Mouse (Mus musculus) mouse trophoblast stem cell (cell line): ENCODE measurements around the gene Zmat5.

Experiments
- in situ Hi-C, 2 experiments: fragments of 300-500 bp; cut with MseI, MboI; formaldehyde crosslinking; loops; 2 replicates in 1 of 2; 3 replicates in 1 of 2; pipeline ENCODE4 v1.15.1; 2025

Zmat5 gene

DNA sequence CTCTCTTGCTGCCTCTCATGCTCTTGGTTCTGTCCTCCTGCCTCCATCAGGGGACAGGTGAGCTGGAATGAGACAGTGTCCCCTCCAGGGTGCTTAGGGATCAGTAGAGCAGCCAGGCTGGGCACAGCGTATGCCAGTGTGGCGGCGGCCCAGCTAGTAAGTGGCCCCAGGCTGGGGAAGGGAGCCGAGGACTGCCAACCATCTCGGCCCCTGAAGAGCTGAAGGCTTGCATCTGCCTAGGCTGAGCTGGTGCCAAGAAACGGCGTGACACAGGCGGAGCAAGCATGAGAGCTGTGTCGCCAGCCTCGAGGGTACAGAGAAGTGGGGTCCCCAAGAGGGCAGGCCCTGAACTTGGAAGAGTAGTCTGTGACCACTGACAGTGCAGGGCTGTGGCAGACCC lies 33.2 kb downstream of the Zmat5 start:
- in situ Hi-C loops, result no loop called here

DNA sequence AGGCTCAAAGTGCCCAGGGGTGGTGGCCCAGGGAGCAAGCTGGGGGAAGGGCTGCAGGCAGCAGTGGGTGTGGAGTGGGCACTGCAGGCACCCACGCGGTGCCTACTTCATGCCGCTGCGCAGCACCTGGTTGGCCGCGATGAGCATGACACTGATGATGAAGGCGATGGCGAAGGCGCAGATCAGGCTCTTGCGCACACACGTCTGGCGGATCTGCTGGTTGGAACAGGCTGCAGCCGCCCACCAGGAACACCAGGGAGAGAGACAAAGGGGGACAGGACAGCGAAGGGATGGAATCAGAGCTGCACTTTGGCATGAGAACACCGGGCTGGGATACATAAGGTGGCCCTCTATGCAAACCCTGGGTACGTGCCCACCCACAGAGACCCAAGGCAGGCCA lies 34.2 kb downstream of the Zmat5 start:
- in situ Hi-C loops, result no loop called here

DNA sequence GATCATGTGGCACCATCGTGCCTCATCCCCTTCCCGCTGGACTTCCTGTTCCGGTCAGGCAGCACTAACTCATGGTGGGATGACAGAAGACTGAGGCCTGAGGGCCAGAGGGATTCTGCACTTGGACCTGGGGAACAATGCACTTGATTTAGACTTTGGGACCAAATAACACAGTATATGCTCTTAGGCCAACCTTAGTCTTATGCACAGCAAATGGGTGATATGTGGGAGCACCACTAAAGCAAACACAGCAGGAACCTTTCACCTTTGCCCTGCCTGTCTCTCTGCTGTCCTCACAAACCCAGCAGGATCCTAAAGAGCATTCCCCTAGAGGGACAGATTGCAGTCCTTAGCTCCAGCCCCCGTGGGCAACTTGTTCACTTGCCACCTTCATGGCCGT lies 36.3 kb downstream of the Zmat5 start:
- in situ Hi-C loops, result no loop called here

DNA sequence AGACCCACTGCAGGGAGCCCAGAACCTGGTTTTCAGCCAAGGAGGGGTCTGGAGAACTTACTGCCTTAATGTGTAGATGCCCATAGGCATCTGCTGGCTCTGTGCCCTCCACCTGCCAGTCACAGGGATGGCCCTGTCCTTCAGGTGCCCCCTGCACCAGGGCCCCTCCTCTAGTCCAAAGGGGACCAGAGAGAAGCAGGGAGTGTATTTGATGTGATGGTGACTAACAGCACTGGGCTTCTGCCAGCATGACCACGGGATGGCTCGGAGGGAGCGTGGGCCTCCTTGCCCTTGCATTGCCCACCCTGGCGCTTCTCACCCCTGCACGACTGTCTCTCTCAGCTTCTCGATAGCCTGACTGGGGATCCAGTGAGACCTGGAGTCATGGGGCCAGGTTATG lies 40.2 kb downstream of the Zmat5 start:
- in situ Hi-C loops, result no loop called here

DNA sequence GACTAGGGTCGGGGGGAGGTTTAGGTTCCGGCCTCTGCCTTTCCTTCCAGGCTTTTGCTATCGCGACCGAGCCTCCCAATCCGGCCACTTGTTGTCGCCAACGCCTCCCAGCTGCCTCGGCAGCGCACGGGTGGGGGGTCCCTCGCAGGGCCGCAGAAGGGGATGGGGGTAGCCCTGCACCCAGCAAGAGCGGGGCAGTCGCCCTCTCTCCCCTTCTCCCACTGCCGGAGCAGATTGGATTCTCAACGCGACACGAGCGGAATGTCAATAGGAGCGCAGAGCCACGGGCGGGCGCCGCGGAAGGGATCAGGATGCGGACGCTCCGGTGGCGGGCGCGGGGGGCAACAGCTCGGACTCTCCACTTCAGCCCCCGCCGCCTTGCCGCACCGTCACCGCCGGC lies 41.5 kb downstream of the Zmat5 start:
- in situ Hi-C loops, result no loop called here

DNA sequence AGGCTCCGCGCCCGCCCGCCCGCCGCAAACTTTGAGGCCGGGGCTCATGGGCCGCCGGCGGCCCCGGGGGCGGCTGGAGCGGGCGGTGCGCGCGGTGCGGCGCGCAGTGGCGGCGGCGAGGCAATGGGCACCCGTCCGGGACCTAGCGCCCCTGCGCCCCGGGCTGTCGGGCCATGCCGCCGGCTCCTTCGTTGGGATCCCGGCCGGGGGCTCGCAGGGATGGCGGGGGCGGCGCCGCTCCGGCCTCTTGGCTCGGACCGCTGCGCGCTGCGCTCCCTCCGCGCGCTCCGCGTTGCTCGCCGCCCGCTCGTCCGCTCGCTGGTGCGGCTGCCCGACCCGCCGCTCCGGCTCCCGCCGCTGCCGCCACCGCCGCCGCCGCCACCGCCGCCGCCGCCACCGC lies 42.3 kb downstream of the Zmat5 start, which contains the start of gene Cabp7:
Gene Cabp7 (minus strand): TSS at position 46 of the 400 bp plus-strand sequence.
- in situ Hi-C loops, result no loop called here

DNA sequence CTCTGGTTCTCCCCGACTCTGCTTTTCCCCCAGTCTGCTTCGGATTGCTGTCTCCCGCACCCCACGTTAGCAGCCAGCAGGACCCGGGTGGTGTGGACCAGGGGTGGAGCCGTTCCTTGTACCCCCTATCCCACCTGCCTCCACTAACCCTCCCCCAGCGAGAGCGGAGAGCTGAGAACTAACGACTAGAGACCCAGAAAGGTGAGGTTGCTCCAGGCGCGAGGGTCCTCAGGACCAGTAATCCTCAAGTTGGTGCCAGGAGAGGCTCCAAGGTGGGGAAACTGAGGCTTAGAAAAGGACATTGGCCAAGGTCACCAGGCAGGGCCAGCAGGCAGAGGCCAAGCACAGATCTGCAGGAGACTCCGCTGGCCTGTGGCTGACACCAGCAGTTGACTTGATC lies 42.8 kb downstream of the Zmat5 start:
- in situ Hi-C loops, result no loop called here

DNA sequence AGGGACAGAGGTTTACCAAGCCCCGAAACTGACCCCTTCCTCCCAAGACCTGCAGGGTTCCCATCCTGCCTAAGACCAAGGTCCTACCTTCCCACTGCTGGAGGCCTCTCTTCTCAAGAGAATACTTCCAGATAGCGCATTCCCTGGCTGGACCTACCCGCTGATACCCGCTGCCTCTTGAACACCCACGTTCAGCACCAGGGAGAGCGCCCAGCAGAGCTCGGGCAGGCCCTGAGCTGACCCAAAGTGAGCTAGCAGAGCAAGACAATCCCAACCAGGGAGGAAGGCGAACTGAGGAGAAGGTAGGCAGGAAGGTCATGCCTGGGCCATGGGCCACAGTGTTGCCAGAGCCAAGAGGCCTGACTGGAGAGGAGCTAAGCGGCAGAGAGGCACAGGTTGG lies 45.8 kb downstream of the Zmat5 start:
- in situ Hi-C loops, result no loop called here

DNA sequence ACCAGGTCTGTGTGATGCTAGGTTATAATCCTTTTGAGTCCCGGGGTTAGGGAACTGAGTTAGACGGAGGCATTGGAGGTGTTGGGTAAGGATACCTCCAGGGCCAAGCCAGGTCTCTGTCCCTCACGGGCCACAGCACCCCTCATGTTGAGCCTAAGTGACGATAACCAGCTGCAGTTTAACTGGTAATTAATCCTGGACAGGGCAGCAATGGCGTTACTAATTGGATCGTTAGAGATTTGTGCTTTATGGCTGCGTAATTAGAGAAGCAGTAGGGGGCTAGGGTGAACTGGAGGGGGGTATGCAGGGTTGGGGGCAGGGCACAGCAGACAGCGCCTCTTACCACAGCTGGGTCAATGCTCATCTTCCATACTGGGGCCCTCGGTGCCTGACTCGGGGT lies 48.4 kb downstream of the Zmat5 start:
- in situ Hi-C loops, result no loop called here

DNA sequence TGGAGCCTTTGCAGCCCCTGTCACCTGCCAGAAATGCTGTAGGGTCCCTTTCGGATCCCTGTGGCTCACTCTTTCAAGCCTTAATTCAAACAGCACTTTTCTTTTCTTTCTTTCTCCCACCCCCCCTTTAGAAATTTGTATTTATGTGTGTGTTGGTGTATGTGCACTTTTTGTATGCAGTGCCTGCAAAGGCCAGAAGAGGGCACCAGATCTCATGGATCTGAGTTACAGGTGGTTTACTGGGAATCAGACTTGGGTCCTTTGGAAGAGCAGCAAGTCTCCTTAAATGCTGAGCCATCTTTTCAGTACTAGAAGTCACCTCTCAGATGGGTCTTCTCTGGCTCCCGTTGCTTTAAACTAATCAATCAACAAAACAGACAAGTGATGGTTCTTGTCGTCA lies 49.6 kb downstream of the Zmat5 start:
- in situ Hi-C loops, result no loop called here

DNA sequence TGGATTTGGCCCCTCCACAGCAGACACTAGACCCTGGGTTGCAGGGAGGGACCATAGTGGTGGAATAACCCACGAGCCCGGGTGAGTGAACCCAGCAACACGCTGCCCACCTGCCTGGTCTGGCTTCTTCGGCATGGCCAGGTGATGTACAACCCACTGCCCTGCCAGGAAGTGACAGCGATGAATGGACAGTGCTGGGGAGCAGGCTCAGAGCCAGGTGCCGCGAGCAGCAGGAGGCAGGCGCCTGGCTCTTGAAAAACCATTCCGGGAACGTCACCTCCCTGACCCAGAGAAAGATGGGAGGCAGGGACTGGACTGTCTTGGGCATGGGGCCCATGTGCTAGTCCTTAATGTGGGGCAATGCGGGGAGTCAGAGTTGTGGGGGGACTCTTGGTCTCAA lies 50.4 kb downstream of the Zmat5 start:
- in situ Hi-C loops, result no loop called here

DNA sequence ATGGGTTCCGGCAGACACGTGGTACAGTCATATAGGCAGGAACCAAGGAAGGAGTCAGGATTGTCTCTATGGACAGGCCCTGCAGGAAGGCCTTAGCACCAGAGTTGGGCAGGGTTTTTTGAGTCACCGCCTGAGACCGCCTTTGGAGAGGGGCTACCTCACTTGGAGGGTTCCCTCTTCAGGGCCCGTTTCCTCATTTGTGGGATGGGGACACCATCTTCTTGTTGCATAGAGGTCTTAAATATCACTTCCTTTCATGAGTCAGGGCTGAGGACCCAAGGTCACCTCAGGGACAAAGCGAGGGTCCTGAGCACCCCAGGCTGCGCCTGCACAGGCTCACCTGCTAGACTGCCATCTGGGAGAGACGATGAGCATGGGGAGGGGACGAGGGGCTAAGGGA lies 52.0 kb downstream of the Zmat5 start:
- in situ Hi-C loops, result no loop called here

DNA sequence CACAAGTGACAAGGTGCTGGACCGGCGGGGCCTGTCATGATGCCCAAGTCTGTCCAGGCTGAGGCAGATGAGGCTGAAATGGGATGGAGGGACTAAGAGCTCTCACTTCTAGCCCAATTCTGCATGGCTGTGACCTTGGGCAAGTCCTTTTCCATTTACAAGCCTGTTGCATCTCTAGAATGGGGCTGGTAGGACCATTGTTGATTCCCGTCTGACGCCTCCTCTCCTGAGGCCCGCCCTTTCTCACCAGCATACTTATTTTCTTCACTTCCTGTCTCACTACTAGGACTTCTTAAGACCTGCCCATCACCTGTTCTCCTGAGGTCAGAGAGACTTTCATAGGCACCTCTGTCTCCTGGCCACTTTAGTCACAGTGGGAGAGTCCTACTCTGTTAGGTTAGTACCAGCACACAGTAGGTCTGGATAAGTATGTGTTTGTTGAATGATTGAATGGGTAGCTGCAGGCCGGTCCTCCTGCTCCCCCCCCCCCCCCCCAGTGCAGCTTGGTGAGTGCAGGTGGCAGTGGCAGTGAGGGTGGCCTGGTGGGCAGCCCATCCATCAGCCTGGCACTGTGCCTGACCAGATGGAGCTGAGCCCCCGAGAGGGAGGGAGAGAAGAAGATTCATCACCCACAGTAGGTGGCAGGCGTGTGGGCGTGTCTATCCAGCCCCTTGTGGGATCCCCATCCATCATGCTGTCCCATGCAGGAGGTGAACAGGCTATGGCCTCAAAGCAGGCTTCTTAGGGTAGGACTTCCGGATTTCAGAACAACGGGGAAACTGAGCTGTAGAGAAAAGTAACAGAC lies 52.7 kb downstream of the Zmat5 start:
- in situ Hi-C loops, result no loop called here

DNA sequence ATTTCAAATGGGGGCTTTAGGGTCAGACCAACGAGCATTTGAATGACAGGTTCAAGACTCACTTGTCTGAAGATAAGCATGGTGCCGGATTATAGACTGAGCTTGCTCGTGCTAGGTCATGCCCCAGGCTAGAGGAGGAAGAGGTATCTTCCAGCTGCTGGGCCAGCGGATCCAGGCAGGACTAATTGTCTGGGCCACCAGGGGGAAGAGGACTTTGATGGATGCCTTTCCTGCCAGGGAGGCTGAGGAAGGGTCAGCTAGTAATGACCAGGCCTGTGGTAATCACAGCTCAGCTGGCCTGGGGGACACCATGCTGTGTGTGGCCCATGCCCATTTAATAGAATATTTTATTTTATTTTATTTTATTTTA lies 53.3 kb downstream of the Zmat5 start:
- in situ Hi-C loops, result no loop called here

DNA sequence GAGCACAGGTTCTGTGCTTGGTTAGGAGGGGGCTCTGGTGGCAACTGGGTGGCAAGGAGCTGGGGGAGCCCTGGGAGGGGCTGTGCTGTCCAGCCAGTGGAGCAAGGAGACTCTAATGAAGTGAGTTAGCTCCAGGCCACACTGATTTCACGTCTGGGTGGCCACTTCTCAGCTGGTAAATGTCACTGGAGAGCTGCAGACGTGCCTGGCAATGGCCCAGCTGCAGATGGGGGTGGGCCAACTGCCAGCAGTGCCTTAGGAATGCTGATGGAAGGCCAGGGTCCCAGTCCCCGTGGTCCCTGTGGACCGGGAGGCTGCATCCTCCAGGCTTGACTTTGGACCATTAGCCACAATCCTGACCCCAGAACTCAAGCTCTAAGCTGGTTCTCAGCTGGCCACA lies 56.0 kb downstream of the Zmat5 start:
- in situ Hi-C loops, result no loop called here

DNA sequence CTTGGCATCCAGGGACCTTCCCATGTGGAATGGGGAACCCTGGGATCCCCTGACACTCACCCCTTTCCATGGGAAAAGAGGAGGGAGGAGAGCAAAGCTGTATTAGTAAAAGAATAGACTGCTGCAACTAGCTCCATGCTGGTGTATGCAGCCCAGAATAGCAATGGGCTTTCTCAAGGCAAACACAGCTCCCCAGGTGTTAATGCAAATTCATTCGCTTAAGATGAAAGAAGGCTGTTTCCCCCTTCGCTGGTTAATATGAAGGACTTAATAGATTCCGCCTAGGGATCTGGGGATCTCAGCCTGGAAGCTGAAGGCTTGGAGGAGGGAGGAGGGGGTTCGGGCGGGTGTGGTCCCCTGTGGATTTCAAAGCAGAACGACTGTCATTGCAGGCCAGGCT lies 57.5 kb downstream of the Zmat5 start:
- in situ Hi-C loops, result no loop called here

DNA sequence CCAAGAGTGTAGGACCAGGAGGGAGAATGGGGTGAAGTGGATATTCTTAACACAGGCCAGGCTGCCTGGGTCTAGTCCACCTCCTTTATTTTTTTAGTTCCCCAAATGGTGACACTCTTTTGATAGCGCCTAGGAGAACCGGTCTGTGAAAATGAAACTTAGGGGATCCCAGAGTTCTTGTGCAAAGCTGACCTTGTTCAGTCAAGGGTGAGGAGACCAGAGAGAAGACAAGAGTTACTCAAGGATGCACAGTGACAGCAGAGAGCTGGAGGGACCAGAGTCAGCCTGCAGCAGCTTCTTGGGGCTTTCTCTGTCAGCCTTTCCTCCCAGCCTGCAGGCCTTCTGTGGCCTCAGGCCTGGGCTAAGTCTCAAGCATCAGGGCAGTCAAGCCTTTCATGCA lies 58.0 kb downstream of the Zmat5 start:
- in situ Hi-C loops, result no loop called here

DNA sequence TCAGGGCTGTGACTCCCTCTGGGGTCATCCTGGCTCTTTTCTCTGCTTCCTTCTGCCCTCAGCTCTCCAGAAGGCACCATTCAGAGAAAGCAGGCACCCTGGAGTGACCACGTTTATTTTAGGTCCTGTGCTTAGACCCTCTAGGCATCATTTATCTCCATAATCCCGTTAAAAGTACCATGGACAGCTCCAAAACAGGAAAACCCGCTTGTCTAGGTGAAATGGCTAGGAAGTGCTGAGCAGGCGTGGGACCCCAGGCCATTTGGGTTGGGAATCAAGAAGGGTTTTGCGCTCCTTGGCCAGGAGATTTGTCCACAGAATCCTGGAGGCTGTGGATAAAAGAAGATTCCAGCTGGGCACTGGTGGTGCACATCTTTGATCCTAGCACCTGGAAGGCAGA lies 59.2 kb downstream of the Zmat5 start:
- in situ Hi-C loops, result no loop called here

DNA sequence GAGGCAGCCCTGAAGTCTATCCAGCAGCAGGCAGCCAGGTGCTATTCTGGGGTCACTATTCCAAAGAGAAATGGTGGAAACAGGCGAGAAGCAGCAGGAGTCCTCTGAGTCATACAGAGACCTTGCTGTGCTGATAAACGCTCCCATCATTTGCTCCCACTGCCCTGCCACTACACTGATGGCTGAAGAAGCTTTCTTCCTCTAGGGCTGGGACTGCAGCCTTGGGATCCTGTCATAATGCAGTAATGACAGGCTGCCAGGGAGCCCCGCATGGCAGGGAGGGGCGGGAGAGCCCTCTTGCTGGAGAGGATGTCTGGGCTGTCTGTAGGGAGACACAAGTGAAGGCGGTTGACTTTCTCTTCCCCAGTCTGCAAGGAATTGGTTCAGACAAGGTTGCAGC lies 60.0 kb downstream of the Zmat5 start:
- in situ Hi-C loops, result no loop called here

DNA sequence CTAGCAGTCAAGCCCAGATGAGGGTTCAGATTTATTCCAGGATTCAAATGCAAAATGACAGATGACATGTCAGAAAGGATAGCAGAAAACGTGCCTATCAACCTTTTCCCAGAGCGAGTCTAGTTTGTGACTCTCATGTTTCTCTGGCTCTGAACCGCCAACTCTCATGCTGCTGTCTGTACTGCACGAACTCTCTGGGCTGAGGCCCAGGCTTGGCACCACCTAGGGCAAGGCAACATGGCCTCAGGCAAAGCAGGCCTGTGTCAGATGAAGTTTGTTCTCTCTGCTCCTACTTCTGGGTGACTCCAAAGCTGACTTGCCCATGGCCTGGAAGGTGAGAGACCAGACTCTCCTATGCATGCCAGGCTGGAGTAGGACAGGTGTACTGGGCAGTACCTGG lies 63.9 kb downstream of the Zmat5 start:
- in situ Hi-C loops, result no loop called here

DNA sequence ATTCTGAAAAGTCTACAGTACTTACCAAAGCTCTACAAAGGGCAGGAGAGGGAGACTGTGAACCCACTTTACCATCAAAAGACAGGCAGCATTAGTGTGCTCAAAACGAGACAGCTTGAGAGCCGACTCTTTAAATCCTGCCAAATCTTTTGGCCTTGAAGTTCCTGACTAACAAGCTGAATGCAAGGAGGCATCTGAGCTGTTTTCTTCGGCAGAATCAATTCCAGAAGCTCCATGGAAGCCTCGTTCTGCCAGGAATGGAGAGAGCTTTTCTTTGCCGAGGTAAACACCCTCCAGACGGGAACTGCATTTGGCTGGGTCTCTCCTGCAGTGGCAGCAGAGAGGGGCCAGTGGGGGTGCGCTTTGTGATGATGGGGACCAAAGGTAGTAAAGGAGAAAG lies 64.8 kb downstream of the Zmat5 start:
- in situ Hi-C loops, result no loop called here

DNA sequence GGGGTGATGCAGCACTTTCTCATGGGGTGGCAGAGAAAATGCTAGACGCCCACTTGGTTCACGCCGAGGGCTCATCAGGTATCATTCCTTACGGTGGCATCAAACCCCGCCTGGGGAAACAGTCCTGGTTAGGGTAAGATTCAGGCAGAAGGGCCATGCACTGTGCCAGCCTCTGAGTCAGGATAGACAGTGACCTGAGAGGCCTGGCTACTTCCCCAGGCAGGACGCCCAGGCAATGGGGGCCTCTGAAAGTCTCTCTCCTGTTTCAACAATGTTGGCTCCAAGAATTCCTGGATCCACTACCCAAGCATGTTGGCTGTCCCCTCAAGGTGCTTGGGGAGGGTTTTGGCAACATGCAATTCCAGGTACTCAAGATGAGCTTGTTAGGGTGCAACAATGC lies 65.4 kb downstream of the Zmat5 start:
- in situ Hi-C loops, result no loop called here

DNA sequence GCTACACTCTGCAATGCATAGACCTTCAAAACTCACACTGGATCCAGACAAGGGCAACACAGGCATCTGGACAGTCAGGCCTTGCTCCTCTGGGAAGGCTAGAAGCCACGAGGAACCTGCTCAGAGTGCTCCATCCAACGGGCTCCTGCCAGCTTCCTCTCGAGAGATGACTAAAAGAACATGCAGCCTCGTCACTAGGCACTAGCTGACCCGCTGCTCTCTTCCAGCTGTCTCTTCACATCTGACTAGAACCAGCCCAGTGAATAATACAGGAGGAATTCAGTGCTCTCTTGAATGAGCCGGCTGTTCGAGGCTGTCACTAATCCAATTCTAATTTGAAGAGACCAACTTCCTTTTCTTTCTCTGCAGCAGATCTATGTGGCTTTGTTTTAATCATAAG lies 67.3 kb downstream of the Zmat5 start:
- in situ Hi-C loops, result no loop called here

DNA sequence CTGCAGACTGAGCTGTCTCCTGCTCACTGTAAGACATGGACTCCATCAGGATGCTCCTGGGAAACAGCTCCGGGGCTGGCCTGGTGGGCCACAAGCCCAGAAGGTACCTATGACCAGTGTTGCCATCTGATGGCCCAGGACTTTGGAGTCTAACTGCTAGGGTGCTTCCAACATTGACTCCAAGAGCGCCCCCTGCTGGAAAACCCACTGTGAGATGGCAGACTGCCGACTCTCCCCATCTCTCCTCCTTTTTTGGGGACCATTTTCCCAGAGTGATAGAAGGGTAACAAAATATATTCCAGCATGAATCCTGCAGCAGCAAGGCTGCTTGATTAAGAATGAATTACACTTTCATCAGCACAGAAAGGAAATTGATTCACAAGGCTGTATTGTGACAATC lies 68.4 kb downstream of the Zmat5 start:
- in situ Hi-C loops, result no loop called here
